Mouse (Mus musculus) testis, adult 2 months (tissue): ENCODE results near the gene Gdap1l1. TPM values are rescaled to one million over a fixed set of nuclear protein-coding genes. Genes with fewer than 3 reads are reported as not detected.

Source experiments
- H3K27ac ChIP-seq: fragments of 200-500 bp; 2 replicates; pipeline ENCODE4 v1.5.1; 2012; ENCODE audit warnings: low read depth, low read length; ENCODE audit not compliant: control insufficient read depth, insufficient read depth
- H3K27me3 ChIP-seq: fragments of 200-500 bp; 2 replicates; pipeline ENCODE4 v1.6.1; 2012; ENCODE audit warnings: mild to moderate bottlenecking, low read length, moderate library complexity; ENCODE audit not compliant: control insufficient read depth, insufficient read depth
- H3K36me3 ChIP-seq: fragments of 200-500 bp; 2 replicates; pipeline ENCODE4 v1.6.1; 2012; ENCODE audit warnings: mild to moderate bottlenecking, low read length; ENCODE audit not compliant: control insufficient read depth, insufficient read depth
- H3K4me1 ChIP-seq: fragments of 200-500 bp; 2 replicates; pipeline ENCODE4 v1.6.1; 2012; ENCODE audit warnings: low read length; ENCODE audit not compliant: control insufficient read depth, insufficient read depth
- H3K4me3 ChIP-seq: fragments of 200-500 bp; 2 replicates; pipeline ENCODE4 v1.5.1; 2012; ENCODE audit warnings: low read depth, mild to moderate bottlenecking, low read length, moderate library complexity, mixed read lengths; ENCODE audit not compliant: control insufficient read depth
- CTCF ChIP-seq: fragments of 200-500 bp; IDR thresholded peaks from 2 replicates; pipeline ENCODE4 v1.5.1; 2012; ENCODE audit warnings: low read depth, mild to moderate bottlenecking, inconsistent platforms, low read length, moderate library complexity; ENCODE audit not compliant: control insufficient read depth, insufficient read depth, insufficient replicate concordance
- POLR2A ChIP-seq: fragments of 200-500 bp; IDR thresholded peaks from 2 replicates; pipeline ENCODE4 v1.6.1; 2012; ENCODE audit warnings: low read depth, mild to moderate bottlenecking, inconsistent platforms, low read length, moderate library complexity; ENCODE audit not compliant: control insufficient read depth
- polyA plus RNA-seq: library from polyadenylated mRNA; depleted of rRNA; stranded (reverse); fragments of >200 nt; gene quantifications from 2 replicates; pipeline ENCODE4 v1.2.3, GENCODE M21; 2012; rRNA removed

Gene Gdap1l1
- polyA plus RNA-seq, 1 experiment, result 0.16 TPM

GRCm38 (mm10) chr2:163491351-163491750 lies 53.1 kb downstream of the Gdap1l1 start:
- Histone ChIP-seq H3K36me3 (no peaks in the 10 kb centered on the region), H3K27me3 (no peaks in the 10 kb centered on the region), H3K4me1 (no peaks in the 10 kb centered on the region), H3K4me3 (no peak overlapping the region), H3K27ac (no peak overlapping the region)
- TF ChIP-seq CTCF, result no peak
- no peak for TF ChIP-seq POLR2A

- Histone ChIP-seq H3K4me1 (no peaks in the 10 kb centered on the region), H3K27me3 (no peaks in the 10 kb centered on the region), H3K36me3 (no peaks in the 10 kb centered on the region), H3K4me3 (no peak within 1 kb of the TSS), H3K27ac (no peak within 1 kb of the TSS)
- TF ChIP-seq CTCF (no peak), POLR2A (no peak)
Measured at GRCm38 (mm10) chr2:163492018-163492417, 53.7 kb downstream of the Gdap1l1 start, which contains the start of gene R3hdml. Gene R3hdml (plus strand): TSS chr2:163492318.

GRCm38 (mm10) chr2:163493031-163493430 lies 54.8 kb downstream of the Gdap1l1 start:
- Histone ChIP-seq H3K4me3 (no peak overlapping the region), H3K27me3 (no peaks in the 10 kb centered on the region), H3K36me3 (no peaks in the 10 kb centered on the region), H3K4me1 (no peaks in the 10 kb centered on the region), H3K27ac (no peak overlapping the region)
- TF ChIP-seq CTCF (no peak), POLR2A (no peak)

GRCm38 (mm10) chr2:163493976-163494375 lies 55.7 kb downstream of the Gdap1l1 start:
- no peaks in the 10 kb centered on the region for H3K4me1 ChIP-seq
- no peaks in the 10 kb centered on the region for H3K36me3 ChIP-seq
- TF ChIP-seq CTCF (no peak), POLR2A (no peak)
- H3K4me3 ChIP-seq, result no peak overlapping the region
- H3K27ac ChIP-seq, result no peak overlapping the region
- H3K27me3 ChIP-seq, result no peaks in the 10 kb centered on the region

- no peaks in the 10 kb centered on the region for H3K4me1 ChIP-seq
- no peak overlapping the region for H3K4me3 ChIP-seq
- H3K27ac ChIP-seq, result no peak overlapping the region
- no peaks in the 10 kb centered on the region for H3K36me3 ChIP-seq
- no peaks in the 10 kb centered on the region for H3K27me3 ChIP-seq
- TF ChIP-seq POLR2A (no peak), CTCF (no peak)
Measured at GRCm38 (mm10) chr2:163494456-163494855, 56.2 kb downstream of the Gdap1l1 start.

GRCm38 (mm10) chr2:163502219-163502618 lies 63.9 kb downstream of the Gdap1l1 start:
- no peak overlapping the region for H3K27ac ChIP-seq
- H3K4me3 ChIP-seq, result no peak overlapping the region
- no peaks in the 10 kb centered on the region for H3K36me3 ChIP-seq
- no peaks in the 10 kb centered on the region for H3K27me3 ChIP-seq
- H3K4me1 ChIP-seq, result no peaks in the 10 kb centered on the region
- no peak for TF ChIP-seq CTCF
- TF ChIP-seq POLR2A, result no peak

GRCm38 (mm10) chr2:163503191-163503590 lies 64.9 kb downstream of the Gdap1l1 start:
- Histone ChIP-seq H3K27ac (no peak overlapping the region), H3K27me3 (no peaks in the 10 kb centered on the region), H3K4me1 (no peaks in the 10 kb centered on the region), H3K4me3 (no peak overlapping the region), H3K36me3 (no peaks in the 10 kb centered on the region)
- TF ChIP-seq CTCF (no peak), POLR2A (no peak)

Other genes starting within 250 kb of the Gdap1l1 start
- gene Tox2, start 235.4 kb upstream of the Gdap1l1 start, polyA plus RNA-seq, result 9.3 and 14.6 TPM in 2 replicates
- 2.3 and 3.6 TPM in 2 replicates for gene Jph2, start 40.5 kb upstream of the Gdap1l1 start, polyA plus RNA-seq
- 209 and 304 TPM in 2 replicates for gene Oser1, start 13.8 kb upstream of the Gdap1l1 start, polyA plus RNA-seq
- 3.4 and 3.6 TPM in 2 replicates for gene Fitm2, start 34.2 kb downstream of the Gdap1l1 start, polyA plus RNA-seq
- not detected in 2 replicates for gene R3hdml, start 53.8 kb downstream of the Gdap1l1 start, polyA plus RNA-seq
- 0.07 and 0.10 TPM in 2 replicates for gene Hnf4a, start 68.3 kb downstream of the Gdap1l1 start, polyA plus RNA-seq
- 2.5 and 4.0 TPM in 2 replicates for gene Ttpal, start 163.8 kb downstream of the Gdap1l1 start, polyA plus RNA-seq
- gene Serinc3, start 206.7 kb downstream of the Gdap1l1 start, polyA plus RNA-seq, result 208 and 270 TPM in 2 replicates
- gene Pkig, start 219.9 kb downstream of the Gdap1l1 start, polyA plus RNA-seq, result 319 and 325 TPM in 2 replicates